ENCODE assay signal across 16 mouse cellular contexts in genomic region chr3:130633859-130634258, GRCm38 (mm10). TPM values are rescaled to one million over a fixed set of nuclear protein-coding genes. Genes with fewer than 3 reads are reported as not detected.
DNase-seq lines count a peak whose midpoint lies in the region; ATAC-seq and TF ChIP-seq lines count a peak whose summit lies in the region.
"Had no signal": no experiment of that assay in that cellular context is flagged by ENCODE, and none has a peak within 500 bp of the region (broad histone marks: within the 10 kb centered on the region; RNA-seq: fewer than 3 reads in every experiment).

No protein-coding gene starts in this region.

- ATAC-seq in forebrain, postnatal 0 days, result peak; percentile 23; the same call in 1 of the 2 replicates
- ATAC-seq in forebrain, embryonic 16.5 days, result no peak
- ATAC-seq: forebrain, embryonic 15.5 days; midbrain, embryonic 13.5 days had no signal

- H3K27me3 ChIP-seq in forebrain, postnatal 0 days (ENCODE audit: insufficient read depth, low read length), result no peaks in the 10 kb centered on the region
- H3K27me3 ChIP-seq in forebrain, embryonic 16.5 days (replicated peaks; ENCODE audit: control insufficient read depth, insufficient read depth, low read length), result no peaks in the 10 kb centered on the region
- H3K27me3 ChIP-seq: embryonic facial prominence, embryonic 15.5 days; forebrain, embryonic 15.5 days; midbrain, embryonic 13.5 days; neural tube, embryonic 13.5 days had no signal

- WGBS in forebrain, postnatal 0 days, result 62% methylated on average over 5 of the region's 5 CpGs
- WGBS in forebrain, embryonic 16.5 days, result 75% methylated on average over 5 of the region's 5 CpGs

- no peak overlapping the region for H3K4me3 ChIP-seq in forebrain, postnatal 0 days (ENCODE audit: low read depth, low read length)
- H3K4me3 ChIP-seq in forebrain, embryonic 16.5 days (replicated peaks; ENCODE audit: low read length), result no peak overlapping the region
- H3K4me3 ChIP-seq: embryonic facial prominence, embryonic 15.5 days; forebrain, embryonic 15.5 days; left cerebral cortex, adult 2 months; midbrain, embryonic 13.5 days; neural tube, embryonic 13.5 days had no signal

- no peak for TF ChIP-seq CTCF in forebrain, postnatal 0 days (IDR thresholded peaks at IDR 0.05; ENCODE audit: low read depth)

- H3K4me1 ChIP-seq in forebrain, postnatal 0 days (ENCODE audit: insufficient read depth), result no peaks in the 10 kb centered on the region
- H3K4me1 ChIP-seq in forebrain, embryonic 16.5 days (replicated peaks; ENCODE audit: control insufficient read depth, insufficient read depth, low read length), result no peaks in the 10 kb centered on the region
- H3K4me1 ChIP-seq: embryonic facial prominence, embryonic 15.5 days; forebrain, embryonic 15.5 days; midbrain, embryonic 13.5 days; neural tube, embryonic 13.5 days had no signal

- H3K9ac ChIP-seq in forebrain, postnatal 0 days, result no peak overlapping the region
- no peak overlapping the region for H3K9ac ChIP-seq in forebrain, embryonic 16.5 days (replicated peaks; ENCODE audit: low read depth, low read length)
- H3K9ac ChIP-seq: embryonic facial prominence, embryonic 15.5 days; forebrain, embryonic 15.5 days; lung, embryonic 14.5 days; midbrain, embryonic 13.5 days; neural tube, embryonic 13.5 days had no signal

- no peak overlapping the region for H3K27ac ChIP-seq in forebrain, postnatal 0 days (ENCODE audit: low read depth, low read length)
- H3K27ac ChIP-seq in forebrain, embryonic 16.5 days (ENCODE audit: low read length), result no peak overlapping the region
- H3K27ac ChIP-seq: embryonic facial prominence, embryonic 15.5 days; forebrain, embryonic 15.5 days; left cerebral cortex, adult 2 months; midbrain, embryonic 13.5 days; neural tube, embryonic 13.5 days had no signal

- H3K9me3 ChIP-seq in forebrain, postnatal 0 days (ENCODE audit: low read length), result no peaks in the 10 kb centered on the region
- H3K9me3 ChIP-seq in forebrain, embryonic 16.5 days (ENCODE audit: control insufficient read depth, low read length), result no peaks in the 10 kb centered on the region
- H3K9me3 ChIP-seq: embryonic facial prominence, embryonic 15.5 days; forebrain, embryonic 15.5 days; midbrain, embryonic 13.5 days; neural tube, embryonic 13.5 days had no signal

- no peaks in the 10 kb centered on the region for H3K36me3 ChIP-seq in forebrain, postnatal 0 days (ENCODE audit: insufficient read depth)
- H3K36me3 ChIP-seq in forebrain, embryonic 16.5 days (ENCODE audit: control insufficient read depth, insufficient read depth), result no peaks in the 10 kb centered on the region
- H3K36me3 ChIP-seq: embryonic facial prominence, embryonic 15.5 days; forebrain, embryonic 15.5 days; midbrain, embryonic 13.5 days; neural tube, embryonic 13.5 days had no signal

- no peak overlapping the region for H3K4me2 ChIP-seq in forebrain, postnatal 0 days (ENCODE audit: low read depth)
- no peak overlapping the region for H3K4me2 ChIP-seq in forebrain, embryonic 16.5 days (ENCODE audit: low read length)
- H3K4me2 ChIP-seq: embryonic facial prominence, embryonic 15.5 days; forebrain, embryonic 15.5 days; lung, embryonic 14.5 days; midbrain, embryonic 13.5 days; neural tube, embryonic 13.5 days had no signal

- DNase-seq in forebrain, postnatal 0 days, result no peak
- peak; percentile 10 for DNase-seq in layer of hippocampus, adult 11-12 months (ENCODE audit: low spot score)
- DNase-seq in layer of hippocampus, postnatal 25 days (ENCODE audit: extremely low spot score in 1 of 2, low spot score in 1 of 2), result no peak
- peak; percentile 50 for DNase-seq in Muller cell, postnatal 12 days (ENCODE audit: inconsistent ontology term)
- peak; percentile 17 to 28 for DNase-seq in adrenal gland, postnatal 36 days
- no peak for DNase-seq in kidney, adult 11 months
- DNase-seq in c-Kit-positive CD71-positive TER-119-positive erythroid progenitor cells, embryonic 14.5 days (ENCODE audit: low spot score), result no peak
- DNase-seq: kidney, adult 18-20 months; lung, embryonic 14.5 days had no signal

RNA-seq across cellular contexts. Expression of gene Etnppl, which starts 16.6 kb away (rescaled TPM):
- not detected in 2 replicates for total RNA-seq in forebrain, postnatal 0 days (2014; rRNA removed)
- polyA plus RNA-seq in forebrain, postnatal 0 days (2015; fragmentation: Nextera tagmentation; extraction: Ambion mirVana), result 0.03 and 0.05 TPM in 2 replicates
- polyA plus RNA-seq in forebrain, embryonic 16.5 days (2015; fragmentation: Nextera tagmentation; extraction: Ambion mirVana), result 0.05 and 0.06 TPM in 2 replicates
- 1 to 10 TPM; 3.4 to 4.0 TPM for total RNA-seq in layer of hippocampus, postnatal 25 days (2021)
- under 1 TPM in 1 of 2 experiments, not detected in 1; 0.36 TPM for total RNA-seq in adrenal gland, postnatal 36 days (2021)
- total RNA-seq: heart, postnatal 36 days had no signal
- polyA plus RNA-seq: forebrain, embryonic 15.5 days; lung, embryonic 14.5 days; midbrain, embryonic 13.5 days; neural tube, embryonic 13.5 days had no signal

Comparison
In these comparisons a context has a peak if more than half of its experiments do, and no peak if none do; other contexts are left out.
1. DNase-seq: peak in layer of hippocampus, adult 11-12 months (single experiment), Muller cell, postnatal 12 days (single experiment) and adrenal gland, postnatal 36 days (2 of 2); none in forebrain, postnatal 0 days (single experiment), layer of hippocampus, postnatal 25 days (0 of 2), kidney, adult 11 months (single experiment) and c-Kit-positive CD71-positive TER-119-positive erythroid progenitor cells, embryonic 14.5 days (single experiment).